Mouse (Mus musculus) intestine, embryonic 16.5 days (tissue): ENCODE data around the gene Pafah2. TPM values are rescaled to one million over a fixed set of nuclear protein-coding genes. Genes with fewer than 3 reads are reported as not detected.

Source experiments
- ATAC-seq: fragments of 200-750 bp; cut with Nextera tagmentation; 2 replicates; pipeline ENCODE4 v1.8.0; 2017; ENCODE audit warnings: moderate TSS enrichment, moderate library complexity
- H3K27ac ChIP-seq: fragments of 300-500 bp; sonication (generic); 2 replicates; pipeline ENCODE4 v1.5.1; 2014; ENCODE audit warnings: mild to moderate bottlenecking, low read length
- H3K27me3 ChIP-seq: fragments of 300-500 bp; sonication (generic); replicated peaks from 2 replicates; pipeline ENCODE4 v1.6.1; 2014; ENCODE audit warnings: low read length, control low read depth, mixed read lengths; ENCODE audit not compliant: control insufficient read depth, insufficient read depth
- H3K36me3 ChIP-seq: fragments of 300-500 bp; sonication (generic); 2 replicates; pipeline ENCODE4 v1.6.1; 2014; ENCODE audit warnings: low read length, control low read depth; ENCODE audit not compliant: control insufficient read depth, insufficient read depth
- H3K4me1 ChIP-seq: fragments of 300-500 bp; sonication (generic); 2 replicates; pipeline ENCODE4 v1.6.1; 2014; ENCODE audit warnings: low read length, control low read depth, mixed read lengths; ENCODE audit not compliant: control insufficient read depth, insufficient read depth
- H3K4me2 ChIP-seq: fragments of 300-500 bp; sonication (generic); 2 replicates; pipeline ENCODE4 v1.6.1; 2014; ENCODE audit warnings: low read depth, low read length, control low read depth
- H3K4me3 ChIP-seq: fragments of 300-500 bp; sonication (generic); 2 replicates; pipeline ENCODE4 v1.5.1; 2014; ENCODE audit warnings: mild to moderate bottlenecking, low read length
- H3K9ac ChIP-seq: fragments of 300-500 bp; sonication (generic); 2 replicates; pipeline ENCODE4 v1.6.1; 2014; ENCODE audit warnings: low read depth, low read length
- H3K9me3 ChIP-seq: fragments of 300-500 bp; sonication (generic); 2 replicates; pipeline ENCODE4 v1.6.1; 2016; ENCODE audit warnings: low read length, control low read depth; ENCODE audit not compliant: control insufficient read depth
- WGBS: fragments of 180-500 bp; shearing (Covaris S2); extraction: QIAGEN DNeasy Blood & Tissue Kit; methylation state at CpG from one replicate; pipeline ENCODE4 v1.1.7; 2014; 5-methylcytosine and 5-hydroxymethylcytosine counted together
- polyA plus RNA-seq: library from polyadenylated mRNA; unstranded; fragments of >200 nt; fragmentation: Nextera tagmentation; extraction: Ambion mirVana; gene quantifications from 2 replicates; pipeline ENCODE4 v1.2.1, GENCODE M21; 2015

Gene Pafah2
- polyA plus RNA-seq, 1 experiment from 2014 or later: 61.6 TPM

DNA sequence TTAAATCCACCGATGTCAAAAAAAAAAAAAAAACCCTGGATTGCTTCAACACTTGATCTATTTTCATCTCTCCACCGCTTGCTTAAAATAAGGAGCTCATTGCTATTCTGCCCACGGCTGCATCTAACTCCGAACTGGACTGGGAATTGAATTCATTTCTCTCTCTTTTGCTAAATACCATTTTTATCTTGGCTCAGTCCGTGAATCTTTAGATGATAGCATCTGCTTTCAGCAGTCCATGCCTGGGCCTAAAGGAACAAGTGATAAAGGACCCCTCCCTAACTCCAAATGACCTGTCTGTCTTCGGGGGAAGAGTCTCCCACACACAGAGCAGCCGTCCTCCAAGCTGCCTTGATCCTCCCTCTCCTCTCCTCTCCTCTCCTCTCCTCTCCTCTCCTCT is 48.8 kb downstream of the Pafah2 start:
- H3K9ac ChIP-seq: no peak overlapping the region
- H3K36me3 ChIP-seq: no peaks in the 10 kb centered on the region
- no peak overlapping the region for H3K4me2 ChIP-seq
- H3K9me3 ChIP-seq: no peaks in the 10 kb centered on the region
- ATAC-seq: no peak
- peaks cover 1% of the 10 kb centered on the region; the same call in 1 of the 2 replicates for H3K4me1 ChIP-seq
- H3K27ac ChIP-seq: no peak overlapping the region
- WGBS: 50% methylated on average over 7 of the region's 7 CpGs
- H3K27me3 ChIP-seq: no peaks in the 10 kb centered on the region
- H3K4me3 ChIP-seq: no peak overlapping the region

GRCm38 (mm10) chr4:134445489-134445888 is 49.4 kb downstream of the Pafah2 start:
- no peaks in the 10 kb centered on the region for H3K36me3 ChIP-seq
- H3K4me1 ChIP-seq: peaks cover 5% of the 10 kb centered on the region; the same call in 1 of the 2 replicates
- no peak for ATAC-seq
- H3K4me3 ChIP-seq: no peak overlapping the region
- no peaks in the 10 kb centered on the region for H3K9me3 ChIP-seq
- H3K4me2 ChIP-seq: no peak overlapping the region
- no peaks in the 10 kb centered on the region for H3K27me3 ChIP-seq
- H3K27ac ChIP-seq: no peak overlapping the region
- WGBS: 50% methylated on average over 1 of the region's 1 CpGs
- H3K9ac ChIP-seq: no peak overlapping the region

DNA sequence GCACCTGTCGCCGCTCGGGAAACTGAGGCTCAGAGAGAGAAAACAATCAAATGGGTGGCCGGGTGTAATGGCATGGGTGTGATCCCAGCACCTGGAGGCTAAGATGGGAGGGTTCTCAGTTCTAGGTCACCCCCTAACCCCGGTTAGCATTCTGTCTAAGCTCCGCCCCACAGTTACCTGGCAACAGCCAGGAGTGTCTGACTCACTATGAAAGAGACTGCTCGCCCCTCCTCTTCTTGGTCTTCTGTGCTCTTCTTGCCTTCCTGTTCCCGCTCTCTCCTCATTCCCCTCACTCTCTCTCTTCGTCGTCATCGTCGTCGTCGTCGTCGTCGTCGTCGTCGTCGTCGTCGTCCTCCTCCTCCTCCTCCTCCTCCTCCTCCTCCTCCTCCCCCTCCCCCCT is 51.8 kb downstream of the Pafah2 start:
- H3K27me3 ChIP-seq: no peaks in the 10 kb centered on the region
- H3K9me3 ChIP-seq: no peaks in the 10 kb centered on the region
- H3K4me1 ChIP-seq: peaks cover 8% of the 10 kb centered on the region; the same call in 1 of the 2 replicates
- no peak for ATAC-seq
- no peak overlapping the region for H3K4me2 ChIP-seq
- 44% methylated on average over 23 of the region's 23 CpGs for WGBS
- H3K4me3 ChIP-seq: no peak overlapping the region
- no peaks in the 10 kb centered on the region for H3K36me3 ChIP-seq
- H3K27ac ChIP-seq: no peak overlapping the region
- H3K9ac ChIP-seq: no peak overlapping the region

- 51% methylated on average over 13 of the region's 13 CpGs for whole genome bisulfite sequencing
- Histone ChIP-seq H3K9me3 (no peaks in the 10 kb centered on the region), H3K4me3 (no peak overlapping the region), H3K4me2 (no peak overlapping the region), H3K4me1 (peaks cover 8% of the 10 kb centered on the region; the same call in 1 of the 2 replicates), H3K9ac (no peak overlapping the region), H3K27ac (no peak overlapping the region), H3K36me3 (no peaks in the 10 kb centered on the region), H3K27me3 (peaks cover 8% of the 10 kb centered on the region; the same call in 1 of the 2 replicates)
- no peak for ATAC-seq
Observed at GRCm38 (mm10) chr4:134449595-134450391, 53.7 kb downstream of the Pafah2 start.

DNA sequence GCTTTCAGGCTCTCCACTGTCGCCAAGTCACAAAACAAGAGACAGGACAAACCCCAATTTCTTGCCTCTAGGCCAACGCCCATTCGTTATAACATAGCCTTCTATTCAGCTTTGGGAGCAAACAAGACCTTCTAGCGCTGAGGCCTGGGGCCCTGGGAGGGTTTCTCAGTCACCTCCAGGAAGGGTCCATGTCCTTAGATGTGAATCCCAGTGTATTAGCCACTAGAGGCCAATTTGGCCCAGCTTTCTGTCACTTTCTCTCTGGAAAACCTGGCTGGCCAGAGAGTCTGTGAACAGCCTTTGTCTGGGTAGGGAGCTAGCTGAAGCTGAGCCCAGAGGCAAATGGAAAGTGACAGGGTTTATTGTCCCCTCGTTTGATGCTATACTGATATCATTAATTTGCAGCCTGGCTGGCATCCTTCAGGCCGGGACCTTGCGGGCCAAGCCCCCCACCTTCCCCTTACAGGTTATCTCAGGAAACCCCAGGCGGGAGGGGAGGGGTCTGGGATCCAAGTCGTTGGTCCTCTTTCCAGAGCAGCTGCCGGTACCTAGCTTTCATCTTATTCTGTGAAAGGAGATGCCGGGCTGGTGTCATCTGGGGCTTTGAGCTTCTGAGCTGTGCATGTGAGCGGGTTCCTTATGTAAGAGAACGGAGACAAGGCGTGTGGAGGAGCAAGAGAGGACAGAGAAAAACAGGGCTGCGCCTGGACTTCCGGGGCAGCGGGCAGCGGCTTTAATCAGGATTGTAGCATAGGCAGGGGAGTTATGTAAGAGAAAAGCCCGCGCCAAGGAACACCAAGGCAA is 54.5 kb downstream of the Pafah2 start:
- no peaks in the 10 kb centered on the region for H3K36me3 ChIP-seq
- H3K27ac ChIP-seq: no peak overlapping the region
- peaks cover 14% of the 10 kb centered on the region for H3K4me1 ChIP-seq
- H3K9me3 ChIP-seq: no peaks in the 10 kb centered on the region
- H3K4me2 ChIP-seq: 0 out of 2 replicates have a peak overlapping the region, but pooled peaks have one; percentile 1
- no peak overlapping the region for H3K4me3 ChIP-seq
- peaks cover 8% of the 10 kb centered on the region; the same call in 1 of the 2 replicates for H3K27me3 ChIP-seq
- no peak for ATAC-seq
- H3K9ac ChIP-seq: no peak overlapping the region
- 30% methylated on average over 20 of the region's 20 CpGs for WGBS

GRCm38 (mm10) chr4:134451484-134451883 is 55.4 kb downstream of the Pafah2 start:
- Histone ChIP-seq H3K9me3 (no peaks in the 10 kb centered on the region), H3K36me3 (no peaks in the 10 kb centered on the region), H3K27ac (no peak overlapping the region), H3K27me3 (peaks cover 8% of the 10 kb centered on the region; the same call in 1 of the 2 replicates), H3K4me2 (no peak overlapping the region), H3K4me3 (no peak overlapping the region), H3K4me1 (peaks cover 14% of the 10 kb centered on the region), H3K9ac (no peak overlapping the region)
- ATAC-seq: no peak
- WGBS: 55% methylated on average over 9 of the region's 9 CpGs

DNA sequence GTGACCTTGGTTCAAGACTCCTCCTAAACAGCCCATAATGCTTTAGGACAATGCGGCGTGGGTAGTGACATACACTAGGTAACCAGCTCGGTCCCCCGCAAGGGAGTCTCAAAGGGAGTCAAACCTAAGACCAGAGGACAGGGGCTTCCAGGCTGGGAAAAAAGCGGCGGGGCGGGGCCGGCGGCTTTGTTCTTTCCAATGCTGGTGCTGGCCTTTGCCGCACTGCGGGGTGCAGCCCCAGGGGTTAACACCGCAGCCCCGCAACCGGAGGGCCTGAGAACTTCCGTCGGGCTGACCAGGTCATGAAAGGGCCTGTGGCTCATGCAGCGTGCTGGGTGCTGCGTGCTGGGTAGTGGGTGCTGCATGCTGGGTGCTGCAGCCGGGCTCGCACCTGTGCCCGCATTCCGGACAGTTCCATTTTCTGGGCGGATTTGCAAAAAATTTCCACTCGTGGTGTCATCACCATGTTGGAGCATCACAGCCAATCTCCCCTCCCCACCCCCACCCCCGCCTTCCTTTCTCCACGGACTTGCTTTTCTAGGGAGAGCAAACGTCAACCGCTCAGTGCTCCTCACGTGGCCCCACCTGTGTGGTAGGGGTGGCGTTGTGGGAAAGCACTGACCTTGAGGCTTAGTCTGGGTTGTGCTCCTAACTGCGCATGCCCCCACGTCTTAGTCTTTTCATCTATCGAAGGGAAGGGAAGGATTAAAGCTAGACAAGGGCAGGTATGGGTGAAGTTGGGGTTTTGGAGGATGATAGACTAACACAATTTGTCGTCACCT is 57.7 kb downstream of the Pafah2 start:
- no peak overlapping the region for H3K27ac ChIP-seq
- 0 out of 2 replicates have a peak, but pooled peaks have one; percentile 22 for ATAC-seq
- no peaks in the 10 kb centered on the region for H3K36me3 ChIP-seq
- H3K4me2 ChIP-seq: no peak overlapping the region
- 27% methylated on average over 34 of the region's 34 CpGs for WGBS
- peaks cover 8% of the 10 kb centered on the region; the same call in 1 of the 2 replicates for H3K27me3 ChIP-seq
- H3K9ac ChIP-seq: no peak overlapping the region
- H3K4me1 ChIP-seq: peaks cover 14% of the 10 kb centered on the region
- H3K4me3 ChIP-seq: no peak overlapping the region
- H3K9me3 ChIP-seq: no peaks in the 10 kb centered on the region

DNA sequence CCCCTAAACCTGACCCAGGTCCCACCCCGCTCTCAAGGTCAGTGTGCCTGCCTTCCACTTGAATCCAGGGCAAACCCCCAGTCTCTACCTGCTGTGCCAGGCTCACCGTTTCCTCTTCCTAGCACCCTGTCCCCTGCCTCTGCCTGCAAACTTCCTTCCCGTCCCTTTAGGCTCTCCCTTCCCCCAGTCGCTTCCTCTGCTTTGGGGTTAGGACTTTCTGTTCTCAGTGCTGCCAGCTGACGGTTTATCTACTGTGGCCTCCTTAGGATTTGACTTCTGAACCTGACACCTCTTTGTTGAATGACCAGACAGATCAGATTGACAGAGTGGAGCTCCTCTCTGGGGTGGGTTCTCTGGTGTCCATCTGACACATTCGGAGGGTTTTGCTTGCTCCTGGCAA is 59.2 kb downstream of the Pafah2 start:
- H3K4me2 ChIP-seq: no peak overlapping the region
- no peak overlapping the region for H3K27ac ChIP-seq
- H3K4me3 ChIP-seq: no peak overlapping the region
- ATAC-seq: peak; percentile 40; the same call in 1 of the 2 replicates
- 39% methylated on average over 6 of the region's 6 CpGs for WGBS
- H3K27me3 ChIP-seq: peaks cover 8% of the 10 kb centered on the region; the same call in 1 of the 2 replicates
- H3K36me3 ChIP-seq: no peaks in the 10 kb centered on the region
- H3K9ac ChIP-seq: peak overlapping the region; percentile 16; the same call in 1 of the 2 replicates
- peaks cover 9% of the 10 kb centered on the region for H3K4me1 ChIP-seq
- H3K9me3 ChIP-seq: no peaks in the 10 kb centered on the region
